Mouse (Mus musculus): ENCODE measurements around the gene Cd81. TPM values are rescaled to one million over a fixed set of nuclear protein-coding genes. Genes with fewer than 3 reads are reported as not detected.

Gene Cd81
- polyA plus RNA-seq, 1 experiment: 278 TPM

DNA sequence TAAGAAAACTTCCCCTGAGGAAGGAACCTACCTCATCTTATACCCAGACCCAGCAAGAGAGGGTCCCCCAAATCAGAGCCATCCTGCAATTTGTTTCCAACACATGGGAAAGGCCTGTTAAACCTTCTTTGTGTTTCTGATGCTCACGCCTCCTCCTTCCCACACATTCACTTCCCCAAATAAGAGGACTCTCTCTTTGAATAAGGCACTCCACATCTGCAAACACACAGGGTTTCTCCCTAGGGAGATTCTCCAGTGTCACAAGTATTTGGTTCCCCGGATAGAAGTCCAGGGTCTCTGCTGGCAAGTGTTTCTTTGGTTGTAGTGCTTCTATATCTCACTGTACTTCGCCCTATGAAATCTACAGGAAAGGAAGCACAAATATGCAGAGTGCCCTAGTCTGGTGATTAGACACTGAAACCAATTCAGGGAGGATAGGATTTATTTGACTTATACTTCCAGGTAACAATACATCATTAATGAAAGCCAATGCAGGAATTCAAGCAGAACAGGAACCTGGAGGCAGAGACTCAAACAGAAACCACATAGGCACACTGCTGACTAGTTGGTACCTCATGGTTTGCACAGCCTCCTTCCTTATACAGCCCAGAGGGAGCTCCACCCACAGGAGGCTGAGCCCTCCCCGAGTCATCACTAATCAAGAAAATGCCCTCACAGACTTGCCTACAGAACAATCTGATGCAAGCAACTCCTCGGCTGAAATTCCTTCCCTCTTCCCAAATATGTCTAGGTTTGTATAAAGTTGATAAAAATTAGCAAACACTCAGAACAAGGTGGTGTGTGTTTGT, 31.0 kb upstream of the Cd81 start:
- TF ChIP-seq POLR2A (IDR thresholded peaks at IDR 0.05; ENCODE audit: borderline replicate concordance, extremely low read depth, insufficient read depth, insufficient read length, poor library complexity, severe bottlenecking): no peak
- TF ChIP-seq CTCF (IDR thresholded peaks at IDR 0.05; ENCODE audit: borderline replicate concordance, extremely low read depth, insufficient read depth, insufficient read length): no peak
- no peak for DNase-seq (ENCODE audit: low read depth)

DNA sequence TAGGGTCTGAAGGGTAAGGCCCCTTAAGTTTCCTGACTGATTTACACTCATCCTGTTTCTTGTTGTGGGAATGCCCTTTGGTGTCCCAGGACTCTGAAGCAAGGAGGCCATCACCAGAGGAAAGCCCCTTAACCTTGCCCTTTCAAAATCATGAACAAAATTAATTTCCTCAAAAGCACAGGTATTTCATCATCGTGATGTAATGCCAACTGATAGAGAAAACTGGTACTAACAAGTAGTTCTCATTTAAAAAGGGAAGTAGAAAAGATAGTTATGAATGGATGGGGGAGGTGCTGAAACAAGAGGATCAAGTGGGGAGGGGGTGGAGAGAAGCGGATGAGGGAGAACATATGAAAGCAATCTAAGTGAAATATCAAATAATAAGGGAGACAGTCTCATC, 29.0 kb upstream of the Cd81 start:
- TF ChIP-seq CTCF (IDR thresholded peaks at IDR 0.05; ENCODE audit: borderline replicate concordance, extremely low read depth, insufficient read depth, insufficient read length): no peak
- no peak for TF ChIP-seq POLR2A (IDR thresholded peaks at IDR 0.05; ENCODE audit: borderline replicate concordance, extremely low read depth, insufficient read depth, insufficient read length, poor library complexity, severe bottlenecking)
- no peak for DNase-seq (ENCODE audit: low read depth)

DNA sequence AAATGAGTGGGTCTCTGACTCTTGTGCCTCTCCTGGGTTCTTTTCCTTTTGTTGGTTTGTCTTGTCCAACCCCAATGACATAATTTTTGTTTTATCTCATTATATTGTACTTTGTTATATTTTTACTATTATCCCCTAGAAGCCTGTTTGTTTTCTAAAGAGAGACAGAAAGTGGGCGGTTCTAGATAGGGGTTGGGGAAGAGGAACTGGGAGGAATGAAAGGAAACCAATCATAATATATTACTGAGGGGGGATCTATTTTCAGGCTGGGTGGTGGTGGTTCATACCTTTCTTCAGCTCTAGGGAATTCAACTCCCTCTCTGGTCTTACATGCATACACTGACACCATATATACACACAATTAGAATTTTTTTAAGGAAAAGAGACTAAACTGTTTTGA, 28.2 kb upstream of the Cd81 start:
- TF ChIP-seq POLR2A (IDR thresholded peaks at IDR 0.05; ENCODE audit: borderline replicate concordance, extremely low read depth, insufficient read depth, insufficient read length, poor library complexity, severe bottlenecking): no peak
- TF ChIP-seq CTCF (IDR thresholded peaks at IDR 0.05; ENCODE audit: borderline replicate concordance, extremely low read depth, insufficient read depth, insufficient read length): no peak
- no peak for DNase-seq (ENCODE audit: low read depth)

DNA sequence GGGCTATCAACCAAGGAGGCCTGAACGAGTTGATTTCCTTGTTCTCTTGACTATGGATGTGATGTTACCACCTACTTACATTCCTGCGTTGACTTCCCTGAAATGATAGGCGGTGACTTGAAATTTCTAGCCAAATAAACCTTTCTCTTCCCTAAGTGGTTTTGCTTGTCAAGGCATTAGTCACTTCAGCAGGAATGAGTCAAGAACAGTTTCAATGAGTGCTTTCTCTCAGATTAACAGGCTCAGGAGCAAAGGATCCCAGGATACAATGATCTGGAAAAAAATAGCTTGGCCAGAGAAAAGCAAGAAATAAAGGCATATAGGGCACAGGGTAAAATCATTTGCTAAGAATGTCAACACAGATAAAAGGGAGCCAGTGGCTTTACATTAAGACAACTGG, 27.0 kb upstream of the Cd81 start:
- DNase-seq (ENCODE audit: low read depth): no peak
- TF ChIP-seq POLR2A (IDR thresholded peaks at IDR 0.05; ENCODE audit: borderline replicate concordance, extremely low read depth, insufficient read depth, insufficient read length, poor library complexity, severe bottlenecking) (no peak), CTCF (IDR thresholded peaks at IDR 0.05; ENCODE audit: borderline replicate concordance, extremely low read depth, insufficient read depth, insufficient read length) (no peak)

DNA sequence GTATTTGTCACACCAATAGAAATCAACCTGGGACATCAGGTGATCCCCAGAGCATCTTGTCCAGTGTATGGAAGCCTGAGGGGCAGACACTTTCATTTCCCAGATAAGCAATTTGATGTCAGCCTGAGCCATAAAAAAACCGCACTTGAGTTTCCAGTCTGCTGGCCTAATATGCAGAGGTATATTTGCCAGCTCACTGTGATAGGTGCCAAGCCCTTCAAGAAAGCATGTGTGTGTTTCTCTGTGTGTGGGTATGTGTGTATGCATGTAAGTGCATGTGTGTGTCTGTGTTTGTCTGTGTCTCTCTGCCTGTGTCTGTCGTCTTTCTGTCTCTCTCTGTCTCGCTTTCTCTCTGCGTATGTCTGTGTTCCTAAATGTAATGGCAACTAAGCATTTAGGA, 25.3 kb upstream of the Cd81 start:
- TF ChIP-seq POLR2A (IDR thresholded peaks at IDR 0.05; ENCODE audit: borderline replicate concordance, extremely low read depth, insufficient read depth, insufficient read length, poor library complexity, severe bottlenecking): no peak
- TF ChIP-seq CTCF (IDR thresholded peaks at IDR 0.05; ENCODE audit: borderline replicate concordance, extremely low read depth, insufficient read depth, insufficient read length): no peak
- DNase-seq (ENCODE audit: low read depth): peak; percentile 44

DNA sequence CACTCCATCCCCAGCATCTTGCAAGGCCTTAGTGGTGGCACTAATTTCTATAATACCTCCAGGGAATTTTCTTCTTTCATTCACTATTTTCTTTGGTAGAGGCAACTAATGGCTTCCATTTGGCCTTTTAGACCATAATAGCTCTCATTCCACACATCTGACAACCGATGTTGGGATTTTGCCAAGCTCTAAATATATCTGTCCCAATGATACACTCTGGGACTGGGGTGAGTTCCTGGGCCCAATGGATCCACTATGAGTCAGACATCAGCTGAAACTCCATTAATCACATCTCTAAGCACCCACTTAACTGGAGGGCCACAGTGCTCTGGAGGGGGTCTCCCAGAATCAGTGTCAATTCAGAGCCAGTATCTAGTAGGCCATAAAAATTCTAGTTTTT, 20.7 kb upstream of the Cd81 start:
- TF ChIP-seq POLR2A (IDR thresholded peaks at IDR 0.05; ENCODE audit: borderline replicate concordance, extremely low read depth, insufficient read depth, insufficient read length, poor library complexity, severe bottlenecking) (no peak), CTCF (IDR thresholded peaks at IDR 0.05; ENCODE audit: borderline replicate concordance, extremely low read depth, insufficient read depth, insufficient read length) (no peak)
- no peak for DNase-seq (ENCODE audit: low read depth)

DNA sequence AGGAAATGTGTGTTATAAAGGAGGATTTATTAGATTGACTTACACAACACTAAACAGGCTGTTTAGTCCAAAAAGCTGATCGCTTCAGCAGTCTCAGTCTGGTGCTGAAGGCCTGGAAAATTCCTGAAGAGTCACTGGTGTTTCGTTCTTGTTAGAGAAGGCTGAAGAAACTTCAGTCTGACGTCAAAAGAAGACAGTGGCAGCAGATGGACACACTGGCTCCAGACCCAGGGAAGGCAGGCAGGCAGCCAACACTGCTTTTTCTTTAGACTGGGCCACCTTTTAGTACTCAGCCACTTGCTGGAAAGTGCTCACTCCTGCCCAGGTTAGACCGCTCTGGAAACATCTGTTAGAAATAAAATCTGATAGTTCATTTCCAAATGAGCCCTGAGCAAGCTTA, 19.0 kb upstream of the Cd81 start:
- no peak for TF ChIP-seq CTCF (IDR thresholded peaks at IDR 0.05; ENCODE audit: borderline replicate concordance, extremely low read depth, insufficient read depth, insufficient read length)
- TF ChIP-seq POLR2A (IDR thresholded peaks at IDR 0.05; ENCODE audit: borderline replicate concordance, extremely low read depth, insufficient read depth, insufficient read length, poor library complexity, severe bottlenecking): no peak
- no peak for DNase-seq (ENCODE audit: low read depth)

DNA sequence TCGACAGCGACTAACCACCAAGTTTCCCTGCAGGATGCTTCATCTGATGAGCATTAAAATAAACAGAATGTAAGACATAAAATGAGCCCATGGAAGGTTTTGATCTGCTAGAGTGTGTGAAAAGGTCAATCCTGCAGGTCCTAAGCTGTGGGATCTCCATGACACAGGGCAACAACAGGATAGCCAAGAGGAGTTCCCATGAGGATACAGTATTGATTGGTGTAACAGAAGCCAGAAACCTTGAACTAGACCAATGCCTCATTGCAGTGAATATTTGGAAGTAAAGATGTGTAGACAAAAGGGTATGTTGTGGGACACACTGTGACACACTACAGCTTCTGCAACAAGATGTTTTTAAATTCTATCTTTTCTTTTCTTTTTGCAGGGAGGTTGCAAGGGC, 18.4 kb upstream of the Cd81 start:
- no peak for DNase-seq (ENCODE audit: low read depth)
- TF ChIP-seq CTCF (IDR thresholded peaks at IDR 0.05; ENCODE audit: borderline replicate concordance, extremely low read depth, insufficient read depth, insufficient read length) (no peak), POLR2A (IDR thresholded peaks at IDR 0.05; ENCODE audit: borderline replicate concordance, extremely low read depth, insufficient read depth, insufficient read length, poor library complexity, severe bottlenecking) (no peak)

DNA sequence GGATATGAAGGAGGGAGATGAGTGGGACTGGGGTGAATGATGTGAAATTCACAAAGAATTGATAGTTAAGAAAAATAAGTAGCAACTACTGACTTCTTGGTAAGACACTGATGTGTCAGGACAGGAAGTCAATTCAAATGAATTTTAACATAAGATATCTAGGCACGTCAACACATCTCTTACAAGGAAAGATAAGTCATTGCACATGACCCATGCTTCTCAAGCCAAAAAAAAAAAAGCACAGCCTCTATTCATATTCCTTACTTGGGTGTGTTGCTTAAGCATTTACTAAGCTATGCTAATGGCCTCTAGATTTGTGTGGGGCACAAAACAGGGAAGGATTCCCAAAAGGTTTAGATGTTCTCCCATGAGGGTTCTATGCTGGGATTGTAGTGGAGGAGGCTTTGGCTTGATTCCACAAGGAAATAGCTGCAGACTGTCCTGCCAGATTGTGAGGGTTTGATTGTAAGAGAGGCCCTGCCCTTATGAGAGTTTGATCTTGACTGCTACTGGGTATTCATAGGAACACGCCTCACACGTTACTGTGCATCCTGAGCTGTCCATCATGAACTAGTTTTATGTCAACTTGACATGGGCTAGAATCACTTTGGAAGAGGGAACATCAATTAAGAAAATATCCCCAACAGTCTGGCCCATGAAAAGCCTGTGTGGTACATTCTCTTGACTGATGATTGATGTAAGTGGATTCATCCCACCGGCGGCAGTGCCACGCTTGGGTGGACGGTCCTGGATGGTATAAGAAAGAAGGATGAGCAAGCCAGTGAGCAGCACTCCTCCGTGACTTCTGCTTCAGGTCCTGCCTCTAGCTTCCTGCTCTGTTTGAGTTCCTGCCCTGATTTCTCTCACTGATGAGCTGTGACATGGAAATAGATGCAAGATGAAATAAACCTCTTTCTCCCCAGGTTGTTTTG, 17.8 kb upstream of the Cd81 start:
- TF ChIP-seq POLR2A (IDR thresholded peaks at IDR 0.05; ENCODE audit: borderline replicate concordance, extremely low read depth, insufficient read depth, insufficient read length, poor library complexity, severe bottlenecking) (no peak), CTCF (IDR thresholded peaks at IDR 0.05; ENCODE audit: borderline replicate concordance, extremely low read depth, insufficient read depth, insufficient read length) (no peak)
- DNase-seq (ENCODE audit: low read depth): no peak

DNA sequence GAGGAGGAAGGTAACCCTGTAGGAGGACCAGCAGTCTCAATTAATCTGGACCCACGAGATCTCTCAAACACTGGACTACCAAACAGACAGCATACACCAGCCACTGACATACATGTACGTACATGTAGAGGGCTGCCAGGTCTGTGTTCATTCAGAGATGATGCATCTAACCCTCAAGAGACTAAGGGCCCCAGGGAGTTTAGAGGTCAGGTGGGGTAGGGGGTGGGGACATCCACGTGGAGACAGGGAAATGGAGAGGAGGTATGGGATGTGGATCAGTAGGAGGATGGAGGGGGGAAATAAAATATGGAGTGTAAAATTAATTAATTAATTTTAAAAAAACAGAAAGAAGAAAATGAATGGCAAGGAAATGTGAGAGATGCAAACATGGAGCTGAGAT, 15.8 kb upstream of the Cd81 start:
- no peak for TF ChIP-seq POLR2A (IDR thresholded peaks at IDR 0.05; ENCODE audit: borderline replicate concordance, extremely low read depth, insufficient read depth, insufficient read length, poor library complexity, severe bottlenecking)
- no peak for DNase-seq (ENCODE audit: low read depth)

DNA sequence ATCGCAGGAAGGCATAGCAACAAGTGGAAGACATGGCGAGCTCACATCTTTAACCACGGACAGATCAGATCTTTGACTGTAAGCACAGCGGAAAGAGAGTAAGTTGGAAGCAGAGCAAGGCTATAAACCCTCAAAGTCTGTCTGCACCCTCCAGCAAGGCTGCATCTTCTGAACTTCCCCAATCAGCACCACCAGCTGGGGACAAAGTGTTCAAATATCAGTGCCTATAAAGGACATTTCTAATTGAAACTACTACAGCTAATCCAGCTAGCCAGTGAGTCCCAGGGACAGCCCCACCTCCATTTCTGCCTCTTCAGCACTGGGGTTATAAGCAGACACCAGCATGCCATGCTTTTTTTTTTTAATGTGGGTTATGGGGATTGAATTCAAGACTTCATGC, 15.2 kb upstream of the Cd81 start:
- TF ChIP-seq CTCF (IDR thresholded peaks at IDR 0.05; ENCODE audit: borderline replicate concordance, extremely low read depth, insufficient read depth, insufficient read length) (no peak), POLR2A (IDR thresholded peaks at IDR 0.05; ENCODE audit: borderline replicate concordance, extremely low read depth, insufficient read depth, insufficient read length, poor library complexity, severe bottlenecking) (no peak)

More for the DNA sequence above, 15.2 kb upstream of the Cd81 start:
- DNase-seq (ENCODE audit: low read depth): no peak

Data from brain, embryonic 14.5 days (tissue).